Mouse (Mus musculus) frontal cortex, adult 2 months (tissue): Measurements from ENCODE around the gene Sort1. TPM values are rescaled to one million over a fixed set of nuclear protein-coding genes. Genes with fewer than 3 reads are reported as not detected.

Source experiments
- DNase-seq, 2 experiments: peaks; one replicate each; pipeline ENCODE4 v3.0.0; 2022; ENCODE audit warnings: low spot score in 1 of 2; ENCODE audit errors: extremely low spot score in 1 of 2
- polyA plus RNA-seq: library from polyadenylated mRNA; depleted of rRNA; stranded (reverse); fragments of >200 nt; gene quantifications from 2 replicates; pipeline ENCODE4 v1.2.3, GENCODE M21; 2012

The Sort1 gene
- polyA plus RNA-seq, 1 experiment: 157 TPM

DNA sequence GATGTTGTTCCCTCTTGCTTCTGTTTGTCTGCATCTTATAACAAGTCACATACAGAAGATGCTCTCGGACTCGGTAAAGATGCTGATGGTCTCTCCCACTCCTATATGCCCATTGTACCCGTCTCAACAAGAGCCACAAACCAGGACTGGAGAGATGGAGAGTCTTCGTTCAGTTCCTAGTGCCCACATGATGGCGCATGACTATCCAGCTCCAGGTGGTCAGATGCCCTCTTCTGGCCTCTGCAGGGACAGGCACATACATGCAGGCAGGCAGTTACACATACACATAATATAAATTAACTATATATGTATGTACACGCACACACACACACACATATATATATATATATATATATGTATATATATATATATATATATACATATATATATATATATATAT, 96.8 kb downstream of the Sort1 start:
- DNase-seq: no peak

DNA sequence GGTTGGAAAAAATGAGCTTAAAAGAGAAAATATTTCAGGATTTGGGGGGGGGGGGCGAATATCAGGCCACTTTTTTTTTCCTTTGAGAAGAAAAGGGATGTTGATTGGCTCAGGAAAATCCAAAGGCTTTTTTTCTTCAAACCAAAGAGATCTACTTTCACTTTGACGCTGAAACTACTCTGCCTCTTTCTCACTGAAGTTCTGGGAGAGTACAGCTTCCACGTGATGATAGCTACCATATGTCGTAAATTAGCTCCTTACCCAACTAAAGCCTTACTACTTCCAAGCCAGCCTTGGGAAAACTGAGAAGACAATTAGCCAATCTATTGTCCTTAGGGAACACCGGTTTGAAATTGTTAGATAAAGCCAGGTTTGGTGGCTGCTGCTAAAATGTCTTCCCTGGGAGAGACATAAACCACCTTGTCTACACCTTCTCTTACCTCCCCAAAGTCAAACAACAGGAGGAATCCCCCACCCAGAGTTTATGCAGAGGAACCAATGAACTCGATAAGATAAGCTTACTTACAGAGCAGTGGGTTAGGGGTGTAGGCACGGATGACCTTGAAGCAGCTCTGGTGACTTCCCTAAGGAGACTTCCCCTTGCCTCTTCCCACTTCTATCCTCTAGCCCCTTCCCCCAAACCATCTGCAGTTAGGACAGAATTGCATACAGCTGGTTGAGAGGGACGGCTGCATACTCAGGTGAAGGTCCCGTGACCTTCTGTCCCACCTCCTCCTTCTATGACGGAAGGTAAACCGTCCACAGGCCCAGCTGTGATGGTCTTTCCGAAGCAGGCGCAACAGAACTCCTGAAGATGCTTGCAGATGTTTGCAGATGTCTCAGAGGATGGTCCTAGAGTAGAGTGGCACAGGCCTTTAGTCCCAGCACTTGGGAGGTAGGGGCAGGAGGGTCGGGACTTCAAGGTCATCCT, 98.3 kb downstream of the Sort1 start:
- DNase-seq: peak in 1 of 2 experiments; percentile 60

DNA sequence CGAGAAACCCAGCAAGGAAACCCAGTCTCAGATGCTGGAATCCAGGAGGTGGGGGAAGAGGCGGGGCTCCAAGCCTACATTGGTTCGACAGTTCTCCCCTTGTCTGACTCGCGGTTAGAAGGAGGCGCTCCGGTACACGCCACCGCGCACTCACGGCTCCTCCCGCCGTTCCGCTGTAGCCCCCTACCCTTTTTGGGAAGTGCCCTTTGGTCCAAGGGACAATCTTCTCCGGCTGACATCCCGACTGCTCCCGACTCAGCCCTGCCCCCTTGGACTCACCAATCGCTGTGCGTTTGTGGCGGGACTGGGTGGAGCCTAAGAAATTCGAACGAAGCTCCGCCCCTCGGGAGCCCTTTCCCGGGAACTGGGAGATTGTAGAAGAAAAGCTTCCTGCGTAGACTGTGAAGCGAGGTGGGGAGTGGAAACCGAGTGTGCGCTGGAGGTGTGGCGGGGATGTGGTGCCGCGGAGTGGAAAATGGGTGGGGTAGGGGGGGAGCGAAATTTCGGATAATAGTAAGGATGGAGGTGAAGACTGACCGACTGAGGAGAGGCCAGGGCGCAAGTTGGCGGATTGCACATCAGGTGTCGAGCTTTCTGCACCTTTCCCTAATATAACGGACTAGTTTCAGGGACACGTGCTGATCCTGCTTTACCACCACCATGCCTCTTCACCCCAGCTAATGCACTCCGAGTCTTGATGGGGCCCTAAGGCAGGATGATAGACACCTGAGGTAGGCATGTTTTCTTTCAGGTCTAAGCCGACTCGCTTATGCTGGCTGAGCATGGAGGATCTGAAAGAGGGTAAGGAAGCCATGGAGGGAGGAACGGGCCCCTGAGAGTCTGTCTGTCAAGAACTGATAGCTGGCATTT, 99.8 kb downstream of the Sort1 start, which contains the start of gene Psrc1:
Psrc1 (plus strand) TSS at position 355 of the 870 bp plus-strand sequence.
- DNase-seq: peak; percentile 80 to 90

DNA sequence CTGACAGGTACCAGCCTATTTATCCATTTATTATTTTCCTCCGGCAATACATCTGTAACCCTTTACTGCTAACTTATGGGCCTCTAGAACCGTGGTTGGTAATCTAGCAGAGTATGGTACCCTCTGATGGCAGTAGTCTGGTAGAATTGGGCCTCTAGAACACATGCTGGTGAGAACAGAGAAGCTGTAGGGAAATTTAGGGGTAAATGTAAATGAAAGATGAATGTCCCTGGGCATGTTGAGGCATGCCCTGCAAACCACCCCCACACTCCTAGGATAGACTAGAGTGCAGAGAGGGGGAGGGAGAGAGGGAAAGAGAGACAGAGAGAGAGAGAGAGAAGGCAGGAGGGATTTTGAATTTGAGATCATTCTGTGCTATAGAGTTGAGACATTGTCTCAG, 100.5 kb downstream of the Sort1 start:
- no peak for DNase-seq

DNA sequence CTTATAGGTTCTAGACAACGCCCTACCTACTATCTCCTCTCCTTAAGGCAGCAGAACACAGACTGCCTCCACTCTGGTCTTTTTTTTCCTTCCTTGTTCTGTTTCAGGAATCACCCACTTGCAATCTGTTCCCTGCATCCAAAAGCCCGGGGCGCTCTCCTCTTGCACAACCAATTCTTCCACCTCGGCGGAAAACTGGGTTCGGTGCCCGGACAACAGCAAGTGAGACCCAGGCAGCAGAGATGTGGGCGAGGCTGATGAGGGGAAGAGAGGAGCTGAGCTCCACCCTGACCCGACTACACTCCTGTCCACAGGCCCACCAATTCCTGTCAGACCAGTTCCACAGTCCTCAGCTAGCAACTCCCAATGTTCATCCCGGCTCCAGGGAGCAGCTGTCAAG, 102.3 kb downstream of the Sort1 start:
- peak; percentile 71 to 86 for DNase-seq

DNA sequence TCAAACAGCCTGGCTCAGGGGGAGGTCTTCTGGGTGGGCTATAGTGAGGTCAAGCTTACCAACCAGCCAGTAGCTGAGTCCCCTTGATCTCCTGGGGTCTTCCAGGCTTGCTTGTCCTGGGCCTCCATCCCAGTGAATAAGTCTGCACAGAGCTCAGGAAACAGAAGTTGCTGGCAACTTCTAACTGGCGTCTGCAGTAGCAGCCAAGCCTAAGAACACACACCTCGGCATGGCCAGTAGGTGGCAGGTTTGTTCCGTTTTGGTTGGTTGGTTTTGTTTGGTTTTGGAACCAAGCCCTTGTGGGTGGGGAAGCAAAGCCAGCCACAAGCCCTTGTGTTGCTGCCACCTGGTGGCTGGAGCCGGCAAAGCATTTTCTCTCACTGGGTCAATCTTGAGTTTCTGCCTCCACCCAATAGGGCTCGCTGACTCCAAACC, 105.2 kb downstream of the Sort1 start:
- DNase-seq: peak; percentile 92 to 99

DNA sequence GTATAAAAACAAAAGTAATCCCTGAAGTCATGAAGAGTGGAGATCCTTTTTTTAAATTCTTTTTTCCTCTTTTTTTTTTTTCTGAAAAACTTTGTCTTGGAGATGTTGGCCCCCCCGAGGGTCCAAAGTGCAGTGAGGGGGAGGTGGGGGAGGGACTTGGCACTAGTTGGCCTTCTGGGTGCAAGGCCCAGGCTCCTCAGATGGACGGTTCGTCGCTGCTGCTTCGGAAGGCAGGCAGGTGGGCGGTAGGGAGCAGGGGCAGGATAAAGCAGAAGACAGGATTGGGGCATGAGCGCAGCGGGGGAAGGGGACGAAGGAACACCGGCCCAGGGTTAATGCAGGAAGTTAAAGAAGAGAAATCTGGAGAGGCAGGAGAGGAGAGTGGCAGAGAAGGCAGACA, 108.4 kb downstream of the Sort1 start:
- no peak for DNase-seq

DNA sequence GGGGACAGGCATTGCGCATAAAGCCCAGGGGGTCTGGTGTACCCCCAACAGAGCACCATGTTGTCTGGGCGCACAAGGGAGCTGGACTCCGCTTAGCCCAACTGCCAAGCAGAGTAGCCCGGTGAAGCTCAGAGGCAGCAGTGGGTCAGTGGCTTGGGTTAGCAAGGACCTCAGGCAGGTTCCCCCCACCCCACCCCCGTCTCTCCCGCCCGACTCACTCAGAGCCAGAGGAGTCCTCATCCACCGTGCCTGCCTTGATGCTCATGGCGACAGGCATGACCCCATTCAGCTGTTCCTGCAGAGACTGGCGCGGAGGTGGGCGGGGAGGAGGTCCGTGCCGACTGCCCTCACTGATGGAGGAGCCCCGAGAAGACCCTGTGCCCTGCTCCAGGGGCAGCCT, 108.9 kb downstream of the Sort1 start:
- DNase-seq: no peak

DNA sequence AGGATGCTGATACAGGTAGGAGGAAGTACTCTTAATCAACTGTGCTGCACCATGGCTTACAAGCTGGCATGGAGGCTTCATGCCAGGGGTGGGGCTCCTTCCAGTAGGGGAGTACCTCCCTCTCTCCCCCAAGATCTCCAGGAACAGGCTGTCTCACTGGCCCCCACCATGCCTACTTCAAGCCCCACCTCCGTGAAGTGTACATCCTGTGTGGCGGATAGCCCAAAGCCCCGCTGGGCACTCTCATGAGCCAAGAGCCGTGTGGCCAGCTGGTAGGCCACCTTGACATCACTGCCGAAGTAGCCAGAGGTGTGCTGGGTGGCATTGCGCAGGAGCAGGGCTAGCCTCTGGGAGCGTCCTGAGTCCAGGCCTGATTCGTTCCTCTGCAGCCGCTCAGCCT, 114.4 kb downstream of the Sort1 start:
- DNase-seq: no peak

DNA sequence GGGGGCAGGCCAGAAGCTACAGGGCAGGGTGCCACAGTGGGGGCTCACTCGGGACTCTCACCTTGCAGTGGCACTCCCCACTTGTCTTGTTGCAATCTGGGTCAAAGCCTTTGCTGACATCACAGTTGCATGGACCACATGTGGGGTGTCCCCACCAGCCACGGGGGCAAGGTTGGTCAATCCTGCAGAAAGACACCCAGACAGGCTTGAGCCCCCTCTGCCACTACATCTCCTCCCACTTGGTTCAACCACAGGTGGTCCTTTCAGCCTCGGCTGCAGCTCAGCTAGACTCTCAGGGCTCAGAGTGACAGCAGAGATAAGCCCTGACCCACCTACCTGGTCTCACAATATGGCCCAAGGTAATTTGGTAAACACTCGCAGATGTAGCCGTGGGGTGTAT, 116.6 kb downstream of the Sort1 start:
- DNase-seq: no peak

DNA sequence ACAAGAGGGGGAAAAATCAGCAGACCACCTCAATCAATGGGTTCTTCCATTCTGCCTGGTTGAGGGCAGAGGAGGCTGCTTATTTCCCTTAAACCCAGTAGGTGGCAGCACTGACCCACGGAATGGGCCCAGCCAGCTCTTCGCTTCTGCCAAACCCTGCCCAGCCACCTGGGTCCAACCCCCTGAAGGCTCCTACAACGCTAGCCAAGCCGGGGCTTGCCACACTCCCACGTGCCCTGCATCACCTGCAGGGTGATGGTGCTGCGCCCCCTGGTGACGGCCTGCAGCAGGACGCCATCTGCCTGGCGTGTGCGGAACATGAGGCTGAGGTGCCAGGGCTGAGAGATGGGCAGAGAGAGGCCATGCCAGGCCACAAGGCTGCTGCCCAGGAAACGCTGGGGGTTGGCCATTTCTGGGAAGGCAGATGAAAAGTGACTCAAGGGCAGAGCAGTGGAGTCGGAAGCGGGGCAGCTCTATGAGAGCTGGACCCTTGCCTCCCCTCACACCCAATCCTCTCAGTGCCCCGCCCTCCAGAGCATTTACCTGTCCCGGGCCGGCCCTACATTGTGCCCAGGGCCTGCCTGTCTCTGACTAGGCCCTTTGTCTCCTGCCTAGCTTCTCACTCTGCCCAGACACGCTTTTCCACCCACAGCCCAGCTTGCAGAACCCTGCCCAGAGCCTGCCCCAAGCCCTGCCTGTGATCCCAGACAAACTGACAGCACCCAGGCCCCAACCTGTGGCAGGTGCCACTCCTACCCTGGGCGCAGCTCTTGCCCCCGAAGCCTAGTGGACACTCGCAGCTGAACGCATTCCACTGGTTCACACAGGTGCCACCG, 118.0 kb downstream of the Sort1 start:
- peak; percentile 69 to 88 for DNase-seq

DNA sequence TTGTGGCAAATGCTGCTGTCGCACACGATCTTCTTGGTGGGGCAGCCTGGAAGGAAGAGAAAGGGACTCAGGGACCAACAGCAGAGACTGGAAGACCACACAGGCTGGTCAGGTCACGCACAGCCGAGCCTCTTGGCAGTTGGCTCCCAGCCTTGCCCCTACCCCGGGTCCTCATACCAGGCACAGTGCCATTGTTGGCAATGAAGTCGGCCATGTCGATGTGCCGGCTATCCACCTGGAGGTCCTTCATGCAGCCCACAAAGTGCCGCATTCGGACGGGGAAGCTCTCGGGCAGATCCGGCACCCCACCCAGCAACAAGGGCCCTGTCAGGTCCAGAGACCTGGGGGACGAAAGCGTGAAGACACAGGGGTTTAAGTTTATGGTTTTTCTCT, 118.6 kb downstream of the Sort1 start:
- DNase-seq: no peak

DNA sequence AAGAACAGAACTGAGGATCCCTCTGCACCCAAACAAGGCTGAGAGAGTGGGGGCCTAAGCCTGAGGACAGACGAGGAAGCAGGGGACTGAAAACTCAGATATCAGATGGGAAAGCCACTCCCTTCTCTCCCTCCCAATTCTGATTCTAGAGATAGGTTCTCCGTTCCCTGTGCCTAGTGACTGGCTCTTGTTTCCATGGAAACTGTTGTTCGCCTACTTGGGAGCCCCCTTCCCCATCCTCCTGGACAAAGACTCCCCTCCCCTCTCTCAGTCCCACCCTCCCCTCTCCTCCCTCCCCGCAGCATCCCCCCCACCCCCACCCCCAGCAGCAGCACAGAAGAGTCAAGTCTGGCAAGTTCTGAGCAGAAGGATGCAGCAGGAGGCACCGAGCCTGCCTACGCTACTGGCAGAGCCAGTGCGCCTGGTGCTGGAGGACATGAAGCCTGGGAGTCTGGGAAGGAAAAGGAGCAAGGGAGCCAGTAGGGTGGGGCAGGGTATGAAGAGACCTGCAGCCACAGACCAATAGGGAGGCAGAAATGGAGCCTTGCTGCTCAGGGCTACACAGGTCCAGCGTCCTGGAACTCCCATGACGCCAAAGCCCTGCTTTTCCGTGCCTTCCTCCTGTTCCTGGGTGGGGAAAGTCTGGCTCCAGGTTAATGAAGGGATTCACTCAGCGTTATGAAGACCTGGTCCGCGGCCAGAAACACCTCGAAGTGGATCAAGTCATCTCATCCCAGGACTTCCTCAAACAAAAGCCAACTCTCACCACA, 121.8 kb downstream of the Sort1 start:
- DNase-seq: peak; percentile 62 to 76

DNA sequence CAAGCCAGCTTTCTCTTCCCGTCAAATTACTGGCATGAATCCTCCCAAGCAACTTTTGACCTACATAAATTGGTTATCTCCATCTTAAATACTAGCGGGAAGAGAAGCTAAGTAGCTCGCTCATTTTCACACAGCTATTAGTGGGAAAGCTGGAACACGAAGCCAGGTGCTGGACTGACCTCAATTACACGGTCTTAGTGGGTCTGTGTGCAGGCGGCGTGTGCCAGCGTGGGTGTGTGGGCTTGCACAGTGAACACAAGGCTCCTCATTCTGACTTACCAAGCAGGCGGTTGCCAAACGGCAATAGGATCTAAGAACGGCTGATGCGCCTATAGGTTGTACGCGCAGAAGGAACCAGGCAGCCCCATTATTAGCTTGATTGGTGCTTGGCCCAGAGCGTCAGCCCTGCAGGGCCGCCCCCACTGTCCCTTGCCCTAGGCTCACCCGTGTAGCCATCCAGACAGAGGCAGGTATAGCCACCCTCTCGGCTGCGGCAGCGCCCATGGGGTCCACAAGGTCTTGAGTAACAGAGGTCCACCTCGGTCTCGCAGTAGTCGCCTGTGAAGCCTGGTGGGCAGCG, 122.5 kb downstream of the Sort1 start:
- peak in 1 of 2 experiments; percentile 58 for DNase-seq

DNA sequence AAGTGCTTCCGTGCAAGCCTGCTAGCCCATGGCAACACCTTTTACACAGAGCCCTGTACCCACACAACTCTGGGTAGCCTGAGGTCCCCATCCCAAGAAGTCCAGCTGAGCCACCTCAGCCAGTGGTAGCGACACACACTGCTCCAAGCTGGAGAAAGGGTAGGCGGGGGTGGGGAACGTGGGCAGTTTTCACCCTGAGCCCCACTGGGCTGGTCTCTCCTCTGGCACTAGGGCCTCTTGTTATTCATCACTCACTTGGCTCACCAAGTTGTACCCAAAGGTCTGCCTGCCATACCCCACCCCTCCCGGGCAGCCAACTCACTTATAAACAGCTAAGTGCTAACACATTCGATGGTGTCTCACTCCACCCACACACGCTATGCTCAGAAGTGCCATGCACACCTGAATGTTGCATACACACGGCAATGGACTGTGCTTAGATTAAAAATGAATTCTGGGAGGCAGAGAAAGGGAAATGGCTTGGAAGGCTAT, 124.7 kb downstream of the Sort1 start:
- DNase-seq: no peak

DNA sequence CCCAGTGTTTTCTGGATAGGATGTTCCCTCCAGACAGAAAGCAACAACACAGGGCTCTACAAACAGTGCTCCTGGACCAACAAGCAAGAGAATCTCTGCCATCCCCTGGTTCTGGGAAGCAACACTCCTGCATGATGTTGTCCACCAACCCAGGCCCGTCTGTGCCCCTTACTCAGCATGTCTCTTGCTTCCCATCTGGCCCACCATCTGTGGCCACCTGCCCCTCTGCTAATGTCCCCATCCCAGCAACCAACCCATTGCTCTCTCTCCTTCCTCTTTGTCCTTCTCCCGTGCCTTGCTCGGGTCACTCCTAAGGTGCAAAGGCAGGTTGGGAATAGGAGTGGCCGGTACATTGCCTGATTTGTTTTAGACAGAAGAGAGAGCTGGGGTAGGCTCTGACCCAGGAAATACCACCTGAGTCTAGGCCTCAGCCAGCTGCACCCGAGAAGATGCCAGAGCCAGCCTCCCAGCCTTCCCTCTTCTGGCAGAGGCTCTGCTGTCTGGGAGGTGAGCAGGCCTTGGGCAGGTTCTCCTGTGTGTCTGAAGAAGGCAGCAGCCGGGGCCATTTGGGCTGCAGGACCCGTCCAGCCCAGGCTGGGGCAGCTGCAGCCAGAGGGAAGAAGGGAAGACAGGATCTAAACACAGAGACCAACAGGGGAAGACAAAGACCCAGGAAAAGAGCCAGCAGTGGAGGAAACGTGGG, 125.9 kb downstream of the Sort1 start:
- no peak for DNase-seq

DNA sequence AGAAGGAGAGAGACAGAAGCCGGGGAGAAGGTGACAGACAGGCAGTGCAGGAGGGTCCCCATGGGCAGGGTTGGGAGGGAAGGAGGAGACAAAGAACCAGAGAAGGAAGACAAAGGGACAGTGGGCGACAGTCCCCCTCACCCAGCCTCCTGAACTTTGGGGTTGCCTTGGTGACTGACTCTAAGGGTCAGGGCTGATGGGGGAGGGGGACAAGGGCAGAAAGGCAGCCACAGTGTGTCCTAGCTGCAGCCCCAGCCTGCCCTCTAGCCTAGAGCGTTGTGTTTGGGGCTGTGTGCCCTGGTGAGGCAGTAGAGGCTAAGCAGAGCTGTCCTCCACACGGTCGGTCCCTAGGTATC, 126.5 kb downstream of the Sort1 start:
- DNase-seq: no peak
